Mouse (Mus musculus): Measurements from ENCODE around the gene Morn1. TPM values are rescaled to one million over a fixed set of nuclear protein-coding genes. Genes with fewer than 3 reads are reported as not detected.
A peak's percentile ranks its signal among the peaks of the same experiment; 100 is the strongest.

Gene Morn1
- polyA plus RNA-seq, 1 experiment from 2014 or later = 6.0 TPM

- 78% methylated on average over 12 of the region's 12 CpGs for WGBS
- no peak overlapping the region for H3K4me3 ChIP-seq
- H3K4me1 ChIP-seq (replicated peaks) = peaks cover 70% of the 10 kb centered on the region
- DNase-seq (ENCODE audit: low spot score) = no peak
- no peaks in the 10 kb centered on the region for H3K27me3 ChIP-seq (ENCODE audit: insufficient read depth, poor library complexity, severe bottlenecking)
- H3K36me3 ChIP-seq = no peaks in the 10 kb centered on the region
- H3K27ac ChIP-seq = 0 out of 2 replicates have a peak overlapping the region, but pooled peaks have one; percentile 19
- no peaks in the 10 kb centered on the region for H3K9me3 ChIP-seq
Measured at GRCm38 (mm10) chr4:155139281-155140045, 53.1 kb downstream of the Morn1 start.

DNA sequence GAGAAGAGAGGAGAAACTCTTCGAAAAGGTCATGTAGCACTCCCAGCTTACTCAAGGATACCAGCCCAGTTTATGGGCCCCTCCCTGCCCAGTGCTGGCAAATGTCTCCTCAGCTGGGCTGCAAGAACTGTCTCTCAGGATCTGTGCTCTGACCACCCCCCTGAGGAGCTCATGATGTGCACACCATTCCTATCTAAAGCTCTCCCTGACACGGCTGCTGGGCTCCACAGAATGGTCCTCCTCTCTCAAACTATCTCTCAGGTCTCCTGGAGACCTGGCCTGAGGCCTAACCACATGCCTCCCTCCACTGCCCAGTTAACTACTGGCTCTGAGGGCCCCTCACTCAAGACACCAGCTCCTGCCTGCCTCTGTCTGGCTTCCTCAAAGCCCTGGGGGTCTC, 53.8 kb downstream of the Morn1 start:
- no peaks in the 10 kb centered on the region for H3K27me3 ChIP-seq (ENCODE audit: insufficient read depth, poor library complexity, severe bottlenecking)
- no peak overlapping the region for H3K4me3 ChIP-seq
- 85% methylated on average over 2 of the region's 2 CpGs for WGBS
- DNase-seq (ENCODE audit: low spot score) = no peak
- H3K36me3 ChIP-seq = no peaks in the 10 kb centered on the region
- peaks cover 70% of the 10 kb centered on the region for H3K4me1 ChIP-seq (replicated peaks)
- no peaks in the 10 kb centered on the region for H3K9me3 ChIP-seq
- H3K27ac ChIP-seq = peak overlapping the region; percentile 24; the same call in 1 of the 2 replicates

GRCm38 (mm10) chr4:155140795-155141265, 54.5 kb downstream of the Morn1 start:
- Histone ChIP-seq H3K4me3 (0 out of 2 replicates have a peak overlapping the region, but pooled peaks have one; percentile 7), H3K27me3 (ENCODE audit: insufficient read depth, poor library complexity, severe bottlenecking) (no peaks in the 10 kb centered on the region), H3K4me1 (replicated peaks) (peaks cover 70% of the 10 kb centered on the region), H3K27ac (peak overlapping the region; percentile 31; the same call in 1 of the 2 replicates), H3K36me3 (no peaks in the 10 kb centered on the region), H3K9me3 (no peaks in the 10 kb centered on the region)
- WGBS = 73% methylated on average over 12 of the region's 12 CpGs
- DNase-seq (ENCODE audit: low spot score) = no peak

DNA sequence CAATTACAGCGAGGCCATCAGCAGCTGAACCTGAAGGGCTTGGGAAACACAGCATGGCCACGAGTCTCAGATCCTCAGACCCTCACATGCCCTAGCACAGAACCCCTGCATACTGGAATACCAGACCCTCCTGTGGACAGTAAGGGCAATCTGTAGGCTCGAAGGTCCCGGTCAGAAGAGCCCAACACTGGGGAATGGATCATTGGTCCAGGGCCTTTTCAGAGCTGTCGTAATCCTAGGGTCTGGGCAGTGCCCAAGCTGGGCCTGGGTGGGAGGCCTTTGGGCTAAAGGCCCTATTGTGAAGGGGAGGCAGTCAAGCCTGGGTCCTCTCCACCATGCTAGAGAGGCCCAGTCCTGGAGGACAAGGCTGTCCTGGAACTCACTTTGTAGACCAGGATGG, 56.5 kb downstream of the Morn1 start:
- H3K9me3 ChIP-seq = no peaks in the 10 kb centered on the region
- no peak overlapping the region for H3K4me3 ChIP-seq
- H3K27me3 ChIP-seq (ENCODE audit: insufficient read depth, poor library complexity, severe bottlenecking) = no peaks in the 10 kb centered on the region
- H3K4me1 ChIP-seq (replicated peaks) = peaks cover 63% of the 10 kb centered on the region
- no peak overlapping the region; the same call in 1 of the 2 replicates for H3K27ac ChIP-seq
- 93% methylated on average over 5 of the region's 5 CpGs for WGBS
- DNase-seq (ENCODE audit: low spot score) = no peak
- H3K36me3 ChIP-seq = no peaks in the 10 kb centered on the region

DNA sequence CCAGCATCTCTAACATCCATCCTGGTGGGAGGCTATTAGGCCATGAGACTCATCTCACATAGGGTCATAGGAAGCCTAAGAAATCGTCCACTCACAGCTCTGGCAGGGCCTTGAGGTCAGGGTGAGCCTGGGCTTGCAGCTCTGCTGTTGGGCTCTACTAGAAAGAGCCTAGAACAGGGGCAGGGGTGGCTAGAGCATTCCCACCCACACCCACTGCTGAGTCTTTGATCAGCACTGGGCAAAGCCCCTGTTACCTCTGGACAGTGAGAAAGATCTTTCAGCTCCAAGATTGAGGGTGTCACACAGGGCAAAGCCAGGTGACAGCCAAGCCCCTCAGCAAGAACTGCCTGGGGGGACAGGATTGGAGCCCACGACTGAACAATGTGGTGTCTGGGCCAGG, 57.0 kb downstream of the Morn1 start:
- DNase-seq (ENCODE audit: low spot score) = no peak
- peaks cover 62% of the 10 kb centered on the region for H3K4me1 ChIP-seq (replicated peaks)
- no peaks in the 10 kb centered on the region for H3K27me3 ChIP-seq (ENCODE audit: insufficient read depth, poor library complexity, severe bottlenecking)
- H3K27ac ChIP-seq = peak overlapping the region; percentile 86
- H3K36me3 ChIP-seq = no peaks in the 10 kb centered on the region
- WGBS = 45% methylated on average over 2 of the region's 2 CpGs
- no peaks in the 10 kb centered on the region for H3K9me3 ChIP-seq
- no peak overlapping the region for H3K4me3 ChIP-seq

DNA sequence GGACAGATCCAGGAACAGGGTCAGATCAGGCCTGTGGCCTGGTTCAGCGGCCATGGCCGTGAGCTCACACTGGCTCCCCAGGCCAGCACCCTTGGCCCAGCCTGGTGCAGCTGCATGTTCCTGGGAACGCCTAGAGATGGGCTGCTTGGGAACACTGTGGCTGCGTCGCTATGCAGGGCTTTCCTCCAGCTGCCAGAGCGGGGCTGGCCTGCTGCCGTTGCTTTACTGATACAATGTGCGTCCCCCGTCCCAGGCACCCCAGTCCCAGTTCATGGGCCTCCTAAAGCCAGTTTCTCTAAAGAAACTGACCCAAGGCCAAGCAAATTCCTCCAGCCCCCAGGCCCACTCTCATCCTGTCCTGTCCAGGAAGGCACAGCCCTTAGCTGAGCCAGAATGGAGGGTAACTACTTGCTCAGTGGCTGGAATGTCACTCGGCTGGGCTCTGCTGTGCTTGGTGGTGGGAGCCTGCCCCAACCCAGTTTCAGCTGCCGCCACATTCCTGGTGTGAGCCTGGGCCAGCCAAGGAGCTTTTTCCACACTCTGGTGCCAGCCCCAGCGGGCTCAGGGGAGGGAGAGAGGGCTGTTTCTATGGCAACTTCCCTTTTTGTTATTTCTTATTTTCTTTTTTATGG, 57.6 kb downstream of the Morn1 start:
- Histone ChIP-seq H3K4me3 (peak overlapping the region; percentile 16; the same call in 1 of the 2 replicates), H3K9me3 (no peaks in the 10 kb centered on the region), H3K27ac (peak overlapping the region; percentile 86), H3K27me3 (ENCODE audit: insufficient read depth, poor library complexity, severe bottlenecking) (peaks cover 3% of the 10 kb centered on the region; the same call in 1 of the 2 replicates), H3K36me3 (no peaks in the 10 kb centered on the region), H3K4me1 (replicated peaks) (peaks cover 64% of the 10 kb centered on the region)
- WGBS = 39% methylated on average over 12 of the region's 12 CpGs
- DNase-seq (ENCODE audit: low spot score) = peak; percentile 71

DNA sequence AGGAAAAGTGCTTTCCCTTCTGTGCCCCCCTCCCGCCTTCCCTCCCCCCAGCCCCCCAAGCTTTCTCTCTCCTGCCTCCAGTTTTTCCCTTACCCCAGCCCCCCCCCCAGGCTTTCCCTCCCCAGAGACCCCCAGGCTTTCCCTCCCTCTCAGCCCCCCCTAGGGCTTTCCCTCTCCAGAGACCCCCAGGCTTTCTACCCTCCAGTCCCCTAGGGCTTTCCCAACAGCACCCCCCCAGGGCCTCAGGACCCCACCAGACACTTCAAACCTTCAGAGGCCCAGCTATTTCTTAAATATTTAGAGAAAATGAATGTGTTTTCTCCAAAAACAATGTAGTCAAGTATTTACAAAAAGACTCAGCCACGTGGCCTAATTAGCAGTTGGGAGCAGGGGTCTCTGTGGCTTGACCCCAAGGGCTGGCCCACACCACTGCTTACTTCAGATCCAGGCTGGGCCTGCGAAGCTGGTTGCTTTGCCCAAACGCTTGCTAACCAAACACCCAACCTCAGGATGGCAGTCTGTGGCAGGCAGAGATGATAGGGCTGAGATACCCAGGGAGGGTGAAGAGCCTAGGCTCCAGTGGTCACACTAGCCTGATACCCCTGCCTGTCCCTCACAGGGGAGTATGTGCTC, 58.3 kb downstream of the Morn1 start:
- H3K27ac ChIP-seq = peak overlapping the region; percentile 86
- no peak for DNase-seq (ENCODE audit: low spot score)
- no peaks in the 10 kb centered on the region for H3K9me3 ChIP-seq
- H3K27me3 ChIP-seq (ENCODE audit: insufficient read depth, poor library complexity, severe bottlenecking) = peaks cover 9% of the 10 kb centered on the region
- no peaks in the 10 kb centered on the region for H3K36me3 ChIP-seq
- 50% methylated on average over 4 of the region's 4 CpGs for WGBS
- H3K4me1 ChIP-seq (replicated peaks) = peaks cover 68% of the 10 kb centered on the region
- no peak overlapping the region for H3K4me3 ChIP-seq

GRCm38 (mm10) chr4:155146107-155146823, 59.9 kb downstream of the Morn1 start:
- WGBS = 75% methylated on average over 14 of the region's 14 CpGs
- Histone ChIP-seq H3K4me1 (replicated peaks) (peaks cover 68% of the 10 kb centered on the region), H3K4me3 (no peak overlapping the region), H3K27ac (0 out of 2 replicates have a peak overlapping the region, but pooled peaks have one; percentile 17), H3K9me3 (no peaks in the 10 kb centered on the region), H3K27me3 (ENCODE audit: insufficient read depth, poor library complexity, severe bottlenecking) (peaks cover 17% of the 10 kb centered on the region), H3K36me3 (no peaks in the 10 kb centered on the region)
- DNase-seq (ENCODE audit: low spot score) = no peak

DNA sequence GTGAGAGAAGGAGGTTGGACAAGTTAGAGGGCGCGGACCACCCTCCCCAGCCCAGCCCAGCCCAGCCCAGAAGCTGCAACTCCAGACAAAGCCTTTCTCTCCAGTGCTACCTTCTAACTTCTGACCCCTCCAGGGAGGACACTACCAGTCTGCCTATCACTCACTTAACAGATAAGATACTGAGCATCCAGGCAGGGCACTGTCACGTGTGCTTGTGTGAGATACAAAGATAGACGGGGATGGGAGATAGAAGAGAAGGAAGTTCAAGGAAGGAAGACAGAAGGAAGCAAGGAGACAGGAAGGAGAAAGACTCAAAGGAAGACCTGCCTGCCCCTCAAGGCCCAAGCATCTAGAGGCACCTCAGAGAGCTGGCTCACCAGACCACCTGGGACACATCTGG, 62.1 kb downstream of the Morn1 start:
- no peak for DNase-seq (ENCODE audit: low spot score)
- H3K4me1 ChIP-seq (replicated peaks) = peaks cover 82% of the 10 kb centered on the region
- WGBS = 84% methylated on average over 4 of the region's 4 CpGs
- H3K27ac ChIP-seq = peak overlapping the region; percentile 57; the same call in 1 of the 2 replicates
- peaks cover 20% of the 10 kb centered on the region for H3K27me3 ChIP-seq (ENCODE audit: insufficient read depth, poor library complexity, severe bottlenecking)
- H3K9me3 ChIP-seq = no peaks in the 10 kb centered on the region
- H3K36me3 ChIP-seq = peaks cover 5% of the 10 kb centered on the region
- H3K4me3 ChIP-seq = no peak overlapping the region

DNA sequence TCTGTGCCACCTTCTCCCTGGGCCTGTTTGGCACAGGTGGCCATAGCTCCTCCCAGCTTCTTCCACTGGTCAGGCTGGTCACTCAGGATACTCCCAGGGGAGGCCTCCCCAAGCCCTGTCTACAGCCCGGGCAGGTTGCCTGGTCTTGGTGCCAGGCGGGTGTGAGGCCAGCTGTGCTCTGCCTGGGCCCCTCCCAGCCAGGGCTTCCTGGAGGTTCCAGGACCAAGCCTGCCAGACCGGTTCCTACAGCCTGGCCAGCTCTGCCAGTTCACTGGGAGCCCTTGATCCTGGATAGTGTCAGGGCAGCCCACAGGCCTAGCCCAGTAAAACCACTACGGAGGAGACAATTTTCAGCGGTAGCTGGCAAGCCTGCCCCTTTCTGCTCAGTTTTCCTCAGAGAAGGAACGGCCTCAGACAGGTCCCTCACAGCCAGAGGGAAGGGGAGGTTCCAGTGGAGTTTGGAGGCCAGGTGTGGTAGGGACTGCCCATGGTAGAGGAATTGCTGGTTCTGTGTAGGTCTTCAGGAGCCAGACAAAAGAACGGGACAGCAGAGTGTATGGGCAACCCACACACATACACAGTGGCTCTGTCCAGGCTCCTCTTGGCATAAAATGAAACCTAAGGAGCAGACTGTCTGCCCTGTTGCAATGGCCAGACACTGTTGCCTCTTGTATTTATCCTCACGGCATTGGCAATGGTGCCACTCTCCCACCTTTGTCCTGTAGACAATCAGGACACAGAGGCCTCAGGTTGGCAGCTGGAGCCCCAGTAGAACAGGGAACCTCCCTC, 62.7 kb downstream of the Morn1 start:
- 74% methylated on average over 8 of the region's 8 CpGs for WGBS
- Histone ChIP-seq H3K27me3 (ENCODE audit: insufficient read depth, poor library complexity, severe bottlenecking) (peaks cover 20% of the 10 kb centered on the region), H3K27ac (peak overlapping the region; percentile 57; the same call in 1 of the 2 replicates), H3K36me3 (peaks cover 10% of the 10 kb centered on the region), H3K9me3 (no peaks in the 10 kb centered on the region), H3K4me3 (no peak overlapping the region), H3K4me1 (replicated peaks) (peaks cover 76% of the 10 kb centered on the region)
- no peak for DNase-seq (ENCODE audit: low spot score)

DNA sequence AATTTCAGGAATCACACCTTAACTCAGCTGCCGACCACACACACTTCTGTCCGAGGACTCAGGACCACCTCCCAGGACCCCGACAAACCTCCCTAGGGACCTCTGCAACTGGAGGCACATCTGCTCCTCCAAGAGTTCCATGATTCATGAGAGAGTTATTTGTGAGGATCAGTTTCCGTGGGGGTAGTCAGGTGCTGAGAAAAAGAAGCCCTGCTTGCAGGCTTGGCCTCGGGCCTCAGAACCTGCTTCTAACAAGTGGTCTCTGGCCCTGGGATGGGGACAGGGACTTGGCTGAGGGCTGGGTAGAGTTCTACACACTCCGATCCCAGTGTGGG, 63.5 kb downstream of the Morn1 start:
- Histone ChIP-seq H3K36me3 (peaks cover 18% of the 10 kb centered on the region), H3K27ac (peak overlapping the region; percentile 89), H3K27me3 (ENCODE audit: insufficient read depth, poor library complexity, severe bottlenecking) (peaks cover 20% of the 10 kb centered on the region), H3K4me3 (peak overlapping the region; percentile 57; the same call in 1 of the 2 replicates), H3K9me3 (no peaks in the 10 kb centered on the region), H3K4me1 (replicated peaks) (peaks cover 73% of the 10 kb centered on the region)
- DNase-seq (ENCODE audit: low spot score) = no peak
- 76% methylated on average over 6 of the region's 6 CpGs for WGBS

All from hindbrain, embryonic 10.5 days (tissue).